Mouse (Mus musculus) adipocyte (in vitro differentiated cells): ENCODE measurements around the gene Gm10282.
A peak's percentile ranks its signal among the peaks of the same experiment; 100 is the strongest.

ENCODE experiments used
- DNase-seq: peaks from one replicate; pipeline ENCODE4 v3.0.0-alpha.2; 2016; ENCODE audit warnings: low spot score

Gene Gm10282

GRCm38 (mm10) chr8:72324036-72324706 lies 19.1 kb upstream of the Gm10282 start:
- no peak for DNase-seq

GRCm38 (mm10) chr8:72323131-72323725 lies 18.2 kb upstream of the Gm10282 start:
- no peak for DNase-seq

GRCm38 (mm10) chr8:72322471-72322889 lies 17.4 kb upstream of the Gm10282 start:
- no peak for DNase-seq

- DNase-seq = no peak
Measured at GRCm38 (mm10) chr8:72321635-72322441, 16.8 kb upstream of the Gm10282 start.

- no peak for DNase-seq
Measured at GRCm38 (mm10) chr8:72320803-72321583, 15.9 kb upstream of the Gm10282 start.

- no peak for DNase-seq
Measured at GRCm38 (mm10) chr8:72319921-72320802, 15.1 kb upstream of the Gm10282 start.

- no peak for DNase-seq
Measured at GRCm38 (mm10) chr8:72319397-72319796, 14.3 kb upstream of the Gm10282 start.

- peak; percentile 94 for DNase-seq
Measured at GRCm38 (mm10) chr8:72318801-72319322, 13.8 kb upstream of the Gm10282 start, which contains the start of gene Klf2. Klf2 (plus strand) TSS chr8:72319033.

GRCm38 (mm10) chr8:72317741-72318301 lies 12.8 kb upstream of the Gm10282 start:
- DNase-seq = no peak

GRCm38 (mm10) chr8:72316053-72316695 lies 11.1 kb upstream of the Gm10282 start:
- no peak for DNase-seq

GRCm38 (mm10) chr8:72312926-72313518 lies 8.0 kb upstream of the Gm10282 start:
- no peak for DNase-seq

- DNase-seq = peak; percentile 76
Measured at GRCm38 (mm10) chr8:72310849-72311506, 5.9 kb upstream of the Gm10282 start.

- DNase-seq = peak; percentile 77
Measured at GRCm38 (mm10) chr8:72308276-72308675, 3.2 kb upstream of the Gm10282 start.

GRCm38 (mm10) chr8:72306913-72307312 lies 1.9 kb upstream of the Gm10282 start:
- no peak for DNase-seq

- peak; percentile 99 for DNase-seq
Measured at GRCm38 (mm10) chr8:72303633-72304032, 1.4 kb downstream of the Gm10282 start.

- no peak for DNase-seq
Measured at GRCm38 (mm10) chr8:72302986-72303612, 2.0 kb downstream of the Gm10282 start.

GRCm38 (mm10) chr8:72301497-72301896 lies 3.6 kb downstream of the Gm10282 start:
- no peak for DNase-seq

- no peak for DNase-seq
Measured at GRCm38 (mm10) chr8:72300654-72301400, 4.2 kb downstream of the Gm10282 start.
